Mouse (Mus musculus): ENCODE measurements at regions not wholly inside any gene's neighbourhood (a gene's known extent, or its start where the extent isn't known, plus 50 kb on each side); places are given as distances from the start of the nearest gene placed in this dataset.

DNA sequence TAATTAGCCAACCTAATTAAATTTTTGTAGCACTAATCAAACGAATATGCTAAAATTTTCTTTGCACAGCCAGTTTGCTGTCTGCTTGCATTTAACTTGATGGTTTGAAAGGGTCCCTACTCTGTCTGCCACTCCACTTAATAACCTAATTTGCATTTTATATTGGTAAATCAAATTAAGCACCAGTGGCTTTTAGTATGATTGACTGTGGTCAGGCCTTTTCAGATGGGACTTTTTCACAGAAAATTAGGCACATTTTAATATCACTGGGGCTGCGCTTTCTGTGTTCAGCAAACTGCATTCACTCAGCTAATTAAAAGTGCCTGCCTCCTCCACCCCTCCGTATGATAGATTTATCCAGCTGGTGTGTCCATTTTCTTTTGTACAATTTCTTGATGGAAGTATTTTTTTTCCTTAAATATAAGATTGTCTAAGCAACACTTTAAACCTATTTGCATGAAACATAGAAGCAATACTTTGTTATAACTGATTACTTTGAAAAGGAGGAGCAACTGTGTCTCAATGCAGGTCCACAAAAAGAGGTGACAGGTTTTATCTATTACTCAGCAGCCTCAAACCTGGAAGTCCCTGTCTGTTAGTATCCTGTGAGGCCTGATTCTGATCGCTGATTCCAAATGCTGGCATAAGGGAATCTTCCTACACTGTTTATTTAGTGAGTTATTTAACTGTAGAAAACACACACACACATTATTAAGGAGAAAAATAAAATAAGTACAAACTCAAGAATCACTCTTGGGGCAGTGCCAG lies 221.8 kb downstream of the Isl1 start:
- H3K4me3 ChIP-seq = no peak overlapping the region
- no peaks in the 10 kb centered on the region for H3K27me3 ChIP-seq (replicated peaks)
- ATAC-seq (ENCODE audit: low FRiP score, low read depth) = peak; percentile 78
- H3K9me3 ChIP-seq = no peaks in the 10 kb centered on the region
- no peak overlapping the region for H3K27ac ChIP-seq
- H3K9ac ChIP-seq = no peak overlapping the region
- H3K4me1 ChIP-seq = no peaks in the 10 kb centered on the region
- no peak overlapping the region for H3K4me2 ChIP-seq (replicated peaks)
- no peaks in the 10 kb centered on the region for H3K36me3 ChIP-seq
- WGBS = 59% methylated on average over 4 of the region's 4 CpGs

DNA sequence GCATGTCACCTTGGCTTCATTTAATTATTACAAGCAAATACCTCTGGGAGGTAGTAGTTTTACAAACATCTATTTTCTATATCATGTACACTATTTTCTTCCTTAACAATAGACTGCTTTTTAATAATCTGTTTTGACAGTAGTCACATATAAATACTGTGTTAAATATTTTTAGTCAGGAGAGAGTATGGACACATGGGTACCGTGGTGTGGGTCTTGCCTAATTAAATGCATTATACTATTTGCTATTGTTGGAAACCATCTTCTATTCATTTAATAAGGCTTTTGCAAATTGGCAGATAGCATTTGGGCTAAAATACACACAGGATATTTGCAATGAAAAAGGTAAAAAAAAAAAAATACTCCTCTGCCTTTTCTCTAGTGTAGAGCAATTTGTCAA lies 222.3 kb downstream of the Isl1 start:
- no peaks in the 10 kb centered on the region for H3K36me3 ChIP-seq
- ATAC-seq (ENCODE audit: low FRiP score, low read depth) = peak; percentile 50
- H3K4me1 ChIP-seq = no peaks in the 10 kb centered on the region
- no peaks in the 10 kb centered on the region for H3K27me3 ChIP-seq (replicated peaks)
- H3K4me2 ChIP-seq (replicated peaks) = no peak overlapping the region
- H3K27ac ChIP-seq = no peak overlapping the region
- H3K4me3 ChIP-seq = no peak overlapping the region
- no peak overlapping the region for H3K9ac ChIP-seq
- WGBS = 64% methylated on average over 1 of the region's 1 CpGs
- no peaks in the 10 kb centered on the region for H3K9me3 ChIP-seq

DNA sequence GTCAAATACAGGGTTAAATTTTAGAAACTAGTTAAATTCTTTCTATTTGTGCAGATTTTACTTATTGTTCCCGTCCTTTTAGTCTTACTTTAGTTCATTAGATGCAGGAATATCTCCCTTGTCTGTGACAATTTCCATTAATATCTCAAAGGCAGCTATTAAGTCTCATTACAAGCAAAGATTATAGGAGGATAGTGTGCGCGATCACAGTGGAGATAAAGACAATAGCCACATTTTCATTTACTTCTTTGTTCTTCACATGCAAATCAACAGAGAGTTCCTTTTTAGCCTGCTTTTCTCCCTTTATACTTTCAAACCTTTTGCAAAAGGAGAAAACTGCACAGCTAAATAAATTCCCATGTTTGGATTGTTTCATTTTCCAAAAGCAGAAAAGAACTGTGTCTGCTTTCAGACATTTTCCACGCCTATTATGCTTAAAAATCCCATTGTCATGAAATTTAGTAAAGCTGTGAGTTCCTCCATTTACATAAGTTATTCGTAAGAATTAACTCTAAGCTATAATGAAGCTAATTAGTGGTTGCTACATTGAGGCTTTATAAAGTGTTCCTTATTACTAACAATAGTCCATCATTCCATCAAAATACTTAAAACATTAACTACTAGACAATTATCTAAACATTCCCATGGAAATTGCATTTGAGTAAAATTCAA lies 252.4 kb downstream of the Isl1 start:
- H3K27ac ChIP-seq = no peak overlapping the region
- H3K27me3 ChIP-seq (replicated peaks) = no peaks in the 10 kb centered on the region
- 79% methylated on average over 5 of the region's 5 CpGs for WGBS
- no peak overlapping the region for H3K4me3 ChIP-seq
- ATAC-seq (ENCODE audit: low FRiP score, low read depth) = no peak
- no peaks in the 10 kb centered on the region for H3K4me1 ChIP-seq
- H3K36me3 ChIP-seq = no peaks in the 10 kb centered on the region
- no peak overlapping the region for H3K4me2 ChIP-seq (replicated peaks)
- H3K9ac ChIP-seq = no peak overlapping the region
- no peaks in the 10 kb centered on the region for H3K9me3 ChIP-seq

DNA sequence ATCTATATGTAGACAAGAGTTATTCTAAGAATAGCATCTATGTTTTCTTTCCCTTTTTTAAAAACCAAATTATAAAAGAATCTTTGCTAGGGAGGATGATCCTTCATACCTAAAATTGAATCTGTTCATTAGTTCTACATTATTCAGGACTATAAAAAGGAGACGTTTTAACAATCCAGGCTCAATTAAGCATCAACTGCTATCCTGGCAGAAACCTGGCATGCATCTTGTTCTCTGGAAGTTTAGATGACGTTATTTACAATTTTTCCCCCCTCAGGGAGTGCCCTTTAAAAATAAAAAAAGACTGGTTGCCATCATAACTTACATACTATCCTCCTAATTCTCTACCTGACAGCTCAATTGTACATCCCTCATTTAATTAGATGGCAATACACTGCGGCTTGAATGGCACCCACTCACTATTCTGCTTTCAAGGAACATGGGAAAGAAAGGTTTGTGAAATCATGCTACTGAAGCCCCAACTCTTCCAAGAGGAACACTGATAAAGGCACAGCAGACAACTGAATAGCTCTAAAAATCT lies 253.3 kb downstream of the Isl1 start:
- Histone ChIP-seq H3K4me2 (replicated peaks) (no peak overlapping the region), H3K4me3 (no peak overlapping the region), H3K36me3 (no peaks in the 10 kb centered on the region), H3K9ac (no peak overlapping the region), H3K27me3 (replicated peaks) (no peaks in the 10 kb centered on the region), H3K4me1 (no peaks in the 10 kb centered on the region), H3K27ac (no peak overlapping the region), H3K9me3 (no peaks in the 10 kb centered on the region)
- no peak for ATAC-seq (ENCODE audit: low FRiP score, low read depth)
- 62% methylated on average over 3 of the region's 3 CpGs for WGBS

DNA sequence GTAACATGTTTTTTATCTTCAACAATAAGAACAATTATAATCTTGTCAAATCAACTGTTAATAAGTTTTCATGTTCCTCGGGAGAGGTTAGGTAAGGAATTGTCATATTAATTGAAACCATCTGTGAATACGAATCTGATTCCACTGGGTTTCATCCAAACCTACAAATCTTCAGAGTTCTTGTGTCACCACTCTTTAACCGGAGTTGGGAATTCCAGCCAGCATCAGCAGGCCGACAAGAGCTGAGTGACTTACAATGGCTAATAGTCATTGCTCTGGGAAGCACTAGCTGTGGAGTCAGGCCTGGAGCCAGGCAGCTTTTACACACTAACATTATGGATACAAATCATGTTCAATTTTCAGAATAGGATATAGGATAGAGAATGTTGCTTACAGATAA lies 273.3 kb downstream of the Isl1 start:
- 70% methylated on average over 4 of the region's 4 CpGs for WGBS
- no peak overlapping the region for H3K4me3 ChIP-seq

DNA sequence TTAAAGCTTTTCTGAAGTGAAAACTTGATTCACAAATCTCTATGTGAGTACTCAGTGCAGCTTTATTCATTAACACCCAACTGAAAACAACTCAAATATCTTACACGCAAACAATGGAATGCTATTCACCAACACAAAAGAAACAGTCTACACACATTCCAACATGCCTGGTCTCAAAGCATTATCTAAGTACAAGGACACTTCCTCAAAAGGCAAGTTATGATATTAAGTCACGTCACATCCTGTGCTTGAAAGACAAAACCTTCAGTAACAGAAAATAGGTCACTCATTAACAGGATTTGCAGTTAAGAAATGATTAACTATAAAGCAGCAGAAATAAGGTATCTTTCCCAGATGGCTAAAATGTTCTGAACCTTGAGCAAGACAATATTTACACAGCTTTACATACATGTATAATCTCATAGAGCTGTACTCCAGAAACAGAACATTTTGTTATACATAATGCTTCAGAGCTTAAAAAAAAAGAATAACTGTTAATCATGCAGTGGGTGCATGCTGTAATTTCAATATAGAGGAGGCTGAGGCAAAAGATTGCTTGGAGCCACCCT lies 279.3 kb downstream of the Isl1 start:
- Histone ChIP-seq H3K4me3 (no peak overlapping the region), H3K4me1 (no peaks in the 10 kb centered on the region), H3K27ac (no peak overlapping the region), H3K27me3 (replicated peaks) (no peaks in the 10 kb centered on the region), H3K4me2 (replicated peaks) (no peak overlapping the region), H3K36me3 (no peaks in the 10 kb centered on the region), H3K9ac (no peak overlapping the region), H3K9me3 (no peaks in the 10 kb centered on the region)
- 88% methylated on average over 2 of the region's 2 CpGs for WGBS
- ATAC-seq (ENCODE audit: low FRiP score, low read depth) = no peak

More for the DNA sequence above, 273.3 kb downstream of the Isl1 start:
- ATAC-seq (ENCODE audit: low FRiP score, low read depth) = no peak
- Histone ChIP-seq H3K36me3 (no peaks in the 10 kb centered on the region), H3K27ac (no peak overlapping the region), H3K9me3 (no peaks in the 10 kb centered on the region), H3K27me3 (replicated peaks) (no peaks in the 10 kb centered on the region), H3K4me1 (no peaks in the 10 kb centered on the region), H3K4me2 (replicated peaks) (no peak overlapping the region), H3K9ac (no peak overlapping the region)

DNA sequence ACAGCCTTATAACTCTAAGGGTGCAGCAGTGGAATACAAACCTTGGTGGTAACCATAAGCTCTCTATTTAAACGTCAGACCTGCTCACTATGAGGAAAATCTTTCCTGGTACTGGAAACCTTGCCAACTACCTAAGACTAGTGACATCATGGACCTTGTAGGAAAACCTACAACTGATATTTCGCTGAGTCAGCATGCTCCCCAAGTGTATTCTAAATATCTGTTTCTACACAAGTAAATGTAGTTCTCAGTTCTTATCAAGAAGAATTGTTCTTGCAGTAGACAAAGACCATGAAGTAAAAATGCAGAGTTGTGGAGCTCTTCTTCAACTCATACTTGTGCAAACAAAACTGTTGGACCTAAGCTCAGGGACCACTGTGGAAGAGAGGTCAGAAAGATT lies 280.9 kb downstream of the Isl1 start:
- no peaks in the 10 kb centered on the region for H3K27me3 ChIP-seq (replicated peaks)
- no peaks in the 10 kb centered on the region for H3K4me1 ChIP-seq
- 89% methylated on average over 2 of the region's 2 CpGs for WGBS
- no peak for ATAC-seq (ENCODE audit: low FRiP score, low read depth)
- no peak overlapping the region for H3K4me3 ChIP-seq
- no peaks in the 10 kb centered on the region for H3K36me3 ChIP-seq
- H3K27ac ChIP-seq = no peak overlapping the region
- H3K9ac ChIP-seq = no peak overlapping the region
- no peak overlapping the region for H3K4me2 ChIP-seq (replicated peaks)
- H3K9me3 ChIP-seq = no peaks in the 10 kb centered on the region

DNA sequence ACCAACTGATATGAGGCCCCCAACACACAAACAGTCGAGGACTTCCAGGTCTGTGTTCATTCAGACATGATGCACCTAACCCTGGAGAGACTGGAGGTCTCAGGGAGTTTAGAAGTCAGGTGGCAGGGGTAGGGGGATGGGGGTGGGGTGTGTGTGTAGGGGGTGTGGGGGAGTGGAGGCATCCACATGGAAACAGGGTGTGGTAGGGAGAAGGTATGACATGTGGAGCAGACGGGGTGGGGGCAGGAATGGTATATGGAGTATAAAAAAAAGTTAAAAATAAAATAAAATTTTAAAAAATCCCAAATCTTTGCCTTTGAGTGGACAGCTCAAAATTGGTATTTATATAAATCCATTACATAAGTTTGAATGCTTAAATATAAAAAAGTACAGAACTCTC lies 282.3 kb downstream of the Isl1 start:
- Histone ChIP-seq H3K9ac (no peak overlapping the region), H3K4me3 (no peak overlapping the region), H3K4me2 (replicated peaks) (no peak overlapping the region), H3K27ac (no peak overlapping the region), H3K9me3 (no peaks in the 10 kb centered on the region), H3K36me3 (no peaks in the 10 kb centered on the region), H3K4me1 (no peaks in the 10 kb centered on the region), H3K27me3 (replicated peaks) (no peaks in the 10 kb centered on the region)
- WGBS = 80% methylated on average over 2 of the region's 2 CpGs
- ATAC-seq (ENCODE audit: low FRiP score, low read depth) = no peak

DNA sequence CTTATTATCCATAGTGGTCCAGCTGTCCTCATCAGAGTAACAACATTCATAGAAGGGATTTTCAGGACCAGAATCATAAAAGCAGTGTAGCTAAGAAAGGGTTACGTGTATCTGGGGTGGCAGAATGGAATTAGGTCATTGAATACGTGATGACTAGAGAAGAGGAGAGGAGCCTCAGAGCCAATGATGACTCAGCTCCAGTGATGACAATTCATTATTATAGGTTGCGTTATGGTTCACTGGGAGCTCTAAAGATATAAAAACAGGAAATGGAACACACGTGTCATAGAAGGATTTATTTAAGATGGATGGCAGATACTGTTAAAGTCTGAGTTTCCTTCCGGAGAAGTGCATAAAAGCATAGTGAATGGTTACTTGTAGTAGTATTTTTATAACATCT lies 291.6 kb downstream of the Isl1 start:
- H3K9ac ChIP-seq = no peak overlapping the region
- no peak overlapping the region for H3K4me2 ChIP-seq (replicated peaks)
- 72% methylated on average over 5 of the region's 5 CpGs for WGBS
- H3K27ac ChIP-seq = no peak overlapping the region
- H3K4me3 ChIP-seq = no peak overlapping the region
- H3K36me3 ChIP-seq = no peaks in the 10 kb centered on the region
- H3K27me3 ChIP-seq (replicated peaks) = no peaks in the 10 kb centered on the region
- ATAC-seq (ENCODE audit: low FRiP score, low read depth) = no peak
- no peaks in the 10 kb centered on the region for H3K4me1 ChIP-seq
- H3K9me3 ChIP-seq = no peaks in the 10 kb centered on the region

DNA sequence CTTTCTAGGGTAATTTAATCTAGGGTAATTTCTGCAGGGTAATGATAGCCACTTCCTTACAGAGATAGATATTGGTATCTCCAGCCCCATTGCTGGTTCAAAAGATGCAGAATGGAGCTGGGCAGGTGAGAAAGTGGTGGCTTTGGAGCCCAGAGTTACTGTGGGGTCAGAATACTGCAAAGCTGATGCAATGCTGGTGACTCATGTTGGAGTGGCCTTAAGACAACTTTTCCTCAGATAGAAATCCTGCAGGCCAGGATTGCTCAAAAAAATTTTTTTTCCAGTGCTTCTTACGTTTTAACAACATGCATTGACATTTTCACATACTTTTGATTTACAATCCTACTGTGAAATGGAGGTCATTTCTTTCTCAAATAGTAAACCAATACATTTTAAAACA lies 305.8 kb downstream of the Isl1 start:
- Histone ChIP-seq H3K4me3 (no peak overlapping the region), H3K27ac (no peak overlapping the region), H3K4me2 (replicated peaks) (no peak overlapping the region), H3K9me3 (no peaks in the 10 kb centered on the region), H3K9ac (no peak overlapping the region), H3K4me1 (no peaks in the 10 kb centered on the region), H3K36me3 (no peaks in the 10 kb centered on the region), H3K27me3 (replicated peaks) (no peaks in the 10 kb centered on the region)
- no peak for ATAC-seq (ENCODE audit: low FRiP score, low read depth)
- 79% methylated on average over 1 of the region's 1 CpGs for WGBS

DNA sequence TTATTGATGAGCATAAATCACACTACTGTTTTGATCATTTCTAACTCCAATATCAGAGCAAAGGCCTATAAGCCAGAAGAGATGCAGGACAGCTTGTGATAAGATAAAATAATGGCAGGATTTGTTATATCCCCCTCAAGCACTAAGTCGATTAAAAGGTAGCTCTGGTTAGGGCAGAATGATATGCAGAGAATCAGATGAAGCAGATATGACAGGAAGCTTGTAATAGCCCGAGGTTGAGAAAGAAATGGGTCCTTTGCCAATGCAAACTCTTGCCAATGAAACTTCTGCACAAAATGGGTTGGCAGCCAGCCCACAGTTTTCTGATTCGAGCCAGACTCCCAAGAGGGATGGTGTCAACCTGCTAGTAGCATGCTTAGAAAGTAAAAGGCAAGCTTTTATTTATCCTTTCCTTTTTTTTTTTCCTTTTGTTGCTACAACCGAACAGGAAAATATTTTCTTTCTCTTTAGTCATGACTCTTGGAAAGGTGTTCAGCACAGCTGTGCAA lies 307.0 kb downstream of the Isl1 start:
- ATAC-seq (ENCODE audit: low FRiP score, low read depth) = no peak
- Histone ChIP-seq H3K4me3 (no peak overlapping the region), H3K4me2 (replicated peaks) (no peak overlapping the region), H3K9me3 (no peaks in the 10 kb centered on the region), H3K36me3 (no peaks in the 10 kb centered on the region), H3K27me3 (replicated peaks) (no peaks in the 10 kb centered on the region), H3K4me1 (no peaks in the 10 kb centered on the region), H3K9ac (no peak overlapping the region), H3K27ac (no peak overlapping the region)
- 67% methylated on average over 4 of the region's 4 CpGs for WGBS

DNA sequence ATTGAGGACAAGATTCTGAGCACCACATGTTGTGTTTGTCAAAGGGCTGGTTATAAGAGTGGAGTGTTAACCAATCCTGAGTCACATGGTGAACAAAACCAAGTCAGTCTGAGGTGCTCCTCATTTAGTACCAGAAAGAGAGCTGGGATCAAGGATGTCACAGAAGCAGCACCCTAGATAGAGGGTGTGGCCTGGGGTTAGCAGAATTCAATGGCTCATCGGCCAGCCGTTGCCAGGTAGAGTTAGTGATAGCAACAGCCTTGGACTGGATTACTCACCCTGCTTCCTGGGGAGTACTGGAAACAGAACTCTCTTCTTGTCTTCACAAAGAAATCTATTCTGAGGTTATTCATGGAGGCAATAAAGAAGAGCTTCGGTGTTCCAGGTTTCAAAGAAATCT lies 318.9 kb downstream of the Isl1 start:
- H3K9me3 ChIP-seq = no peaks in the 10 kb centered on the region
- no peak overlapping the region for H3K4me3 ChIP-seq
- ATAC-seq (ENCODE audit: low FRiP score, low read depth) = no peak
- no peak overlapping the region for H3K27ac ChIP-seq
- no peaks in the 10 kb centered on the region for H3K4me1 ChIP-seq
- H3K4me2 ChIP-seq (replicated peaks) = no peak overlapping the region
- H3K27me3 ChIP-seq (replicated peaks) = no peaks in the 10 kb centered on the region
- H3K36me3 ChIP-seq = no peaks in the 10 kb centered on the region
- WGBS = 77% methylated on average over 3 of the region's 3 CpGs
- H3K9ac ChIP-seq = no peak overlapping the region
